Mouse (Mus musculus) cerebellum, postnatal 4 days (tissue): Measurements from ENCODE around the gene Cdh5.

Source experiments
- DNase-seq, 2 experiments: peaks; one replicate each; pipeline ENCODE4 v3.0.0; 2022; ENCODE audit warnings: low spot score in 2 of 2, mixed read lengths in 1 of 2

Cdh5 gene

GRCm38 (mm10) chr8:104190777-104191468, 89.5 kb downstream of the Cdh5 start:
- no peak for DNase-seq

- no peak for DNase-seq
Observed at GRCm38 (mm10) chr8:104191496-104191895, 90.1 kb downstream of the Cdh5 start.
